Mouse (Mus musculus): Measurements from ENCODE around the gene Ap3b2.
A peak's percentile ranks its signal among the peaks of the same experiment; 100 is the strongest.
"Not testable (repeated sequence)": the region's sequence is repeated elsewhere in the genome, so short reads cannot be mapped to it uniquely, and the experiment has no call there.

Gene Ap3b2

DNA sequence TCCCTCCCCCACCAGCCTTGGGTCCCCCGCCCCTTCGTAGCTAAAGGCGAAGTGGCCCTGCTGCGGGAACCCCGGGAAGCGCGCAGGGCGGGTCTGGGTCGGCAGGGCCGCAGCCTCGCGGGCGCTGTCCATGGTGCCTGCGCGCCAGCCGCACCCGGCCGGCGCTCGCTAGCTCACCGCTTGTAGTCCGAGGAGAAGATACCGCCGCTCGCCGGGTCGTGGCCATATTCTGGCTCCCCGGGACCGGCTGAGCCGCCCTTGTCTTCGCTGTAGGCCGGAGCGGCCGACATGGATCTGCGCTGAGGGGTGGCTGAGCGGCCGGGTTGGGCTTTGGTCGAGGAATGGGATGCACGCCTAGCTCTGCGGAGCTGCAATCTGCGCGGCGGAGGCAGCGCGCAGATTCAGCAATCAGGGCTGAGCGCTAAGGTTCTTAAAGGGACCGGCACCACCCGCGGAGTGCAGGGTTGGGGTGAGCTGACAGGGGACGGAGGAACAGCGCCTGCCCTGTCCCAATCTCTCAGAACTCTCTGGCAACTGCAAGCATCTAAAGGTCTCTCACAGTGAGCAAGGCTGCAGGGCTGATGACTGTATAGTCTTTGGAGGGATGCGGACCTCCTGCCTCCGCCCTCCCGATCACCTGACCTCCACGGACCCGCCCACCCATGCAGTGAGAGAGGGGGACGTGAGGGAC lies at the start of gene Ap3b2:
Gene Ap3b2, minus strand, starts transcription at position 595 of the 691 bp plus-strand sequence.
- DNase-seq (ENCODE audit: low read depth, low spot score) = peak; percentile 26

DNA sequence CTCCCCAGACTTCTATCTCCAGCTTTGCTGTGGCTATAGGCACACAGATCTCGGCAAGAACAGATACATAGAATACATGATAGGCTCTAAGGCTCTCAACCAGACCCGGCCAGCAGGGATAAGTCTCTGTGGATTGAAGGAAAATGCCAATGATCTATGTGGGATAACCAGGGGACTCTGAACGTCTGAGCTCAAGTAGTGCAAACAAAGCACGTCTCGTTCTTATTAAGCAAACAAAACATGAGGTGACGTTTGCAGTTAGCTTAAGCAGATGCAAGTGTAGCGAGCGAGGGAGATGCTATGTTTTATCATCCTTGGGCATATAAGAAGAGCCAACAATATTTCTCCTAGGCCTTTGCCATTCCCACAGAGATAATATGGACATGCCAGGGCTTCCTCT lies 49.2 kb upstream of the Ap3b2 start:
- DNase-seq (ENCODE audit: low read depth, low spot score) = no peak

DNA sequence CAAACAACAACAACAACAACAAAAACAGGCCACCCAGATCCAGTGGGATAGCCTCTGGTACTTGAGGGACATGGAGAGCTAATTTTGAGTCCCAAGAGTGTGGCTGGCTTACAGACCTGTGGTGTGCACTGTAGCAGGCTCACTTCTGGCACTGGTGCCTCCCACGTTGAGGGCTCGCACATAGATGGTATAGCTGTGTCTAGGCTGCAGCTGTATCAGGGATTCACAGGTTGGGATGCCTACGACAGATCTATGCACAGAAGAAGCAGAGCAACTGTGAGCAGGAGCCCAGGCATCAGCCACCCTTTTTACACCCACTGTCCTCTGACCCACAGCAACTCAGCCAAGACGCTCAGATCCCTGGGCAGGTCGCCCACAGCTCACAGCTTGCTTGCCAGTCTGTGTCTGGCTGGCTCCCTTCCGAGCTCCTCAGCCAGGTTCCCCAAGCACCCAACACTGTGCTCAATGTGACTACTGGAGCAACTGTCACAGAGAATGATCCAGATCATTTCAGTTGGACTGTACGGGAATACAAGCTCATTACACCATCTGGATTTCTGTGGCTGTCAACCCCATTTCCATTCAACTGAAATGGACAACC lies 48.3 kb upstream of the Ap3b2 start:
- peak; percentile 91 for DNase-seq (ENCODE audit: low read depth, low spot score)

DNA sequence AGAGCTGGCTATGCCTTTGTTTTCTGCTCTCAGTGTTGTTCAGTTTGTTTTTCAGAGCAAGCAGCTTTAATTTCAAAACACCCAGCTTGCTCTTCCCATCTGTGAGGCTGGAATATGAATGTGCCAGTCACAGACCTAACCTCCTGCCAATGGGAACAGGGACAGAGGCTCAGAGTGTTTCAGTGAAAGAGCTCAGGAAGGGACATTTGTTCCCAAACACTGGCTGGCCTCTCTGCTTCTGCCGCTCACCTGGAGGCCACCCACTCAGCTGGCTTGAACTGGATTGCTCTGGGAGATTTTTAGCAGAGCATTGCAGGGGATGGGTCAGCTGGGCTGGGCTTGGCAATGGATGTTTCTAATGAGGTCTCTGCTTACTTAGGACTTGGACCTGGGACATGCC lies 47.3 kb upstream of the Ap3b2 start:
- no peak for DNase-seq (ENCODE audit: low read depth, low spot score)

DNA sequence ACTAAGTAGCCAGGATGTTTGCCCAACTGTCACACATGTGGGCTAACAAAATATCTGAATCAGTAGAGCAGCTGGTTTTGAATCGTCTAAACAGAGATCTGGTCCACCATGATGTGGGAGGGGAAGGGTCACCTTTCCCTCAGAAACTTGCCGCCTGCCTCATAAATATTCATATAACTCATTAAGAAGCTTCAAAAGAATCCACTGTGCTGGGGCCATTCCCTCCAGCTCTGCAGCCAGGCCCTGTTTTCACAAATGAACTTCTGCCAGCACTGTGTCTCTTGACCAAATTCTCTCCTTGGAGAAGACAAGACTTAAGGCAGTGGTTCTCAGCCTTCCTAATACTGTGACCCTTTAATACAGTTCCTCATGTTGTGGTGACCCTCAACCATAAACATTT lies 45.8 kb upstream of the Ap3b2 start:
- no peak for DNase-seq (ENCODE audit: low read depth, low spot score)

DNA sequence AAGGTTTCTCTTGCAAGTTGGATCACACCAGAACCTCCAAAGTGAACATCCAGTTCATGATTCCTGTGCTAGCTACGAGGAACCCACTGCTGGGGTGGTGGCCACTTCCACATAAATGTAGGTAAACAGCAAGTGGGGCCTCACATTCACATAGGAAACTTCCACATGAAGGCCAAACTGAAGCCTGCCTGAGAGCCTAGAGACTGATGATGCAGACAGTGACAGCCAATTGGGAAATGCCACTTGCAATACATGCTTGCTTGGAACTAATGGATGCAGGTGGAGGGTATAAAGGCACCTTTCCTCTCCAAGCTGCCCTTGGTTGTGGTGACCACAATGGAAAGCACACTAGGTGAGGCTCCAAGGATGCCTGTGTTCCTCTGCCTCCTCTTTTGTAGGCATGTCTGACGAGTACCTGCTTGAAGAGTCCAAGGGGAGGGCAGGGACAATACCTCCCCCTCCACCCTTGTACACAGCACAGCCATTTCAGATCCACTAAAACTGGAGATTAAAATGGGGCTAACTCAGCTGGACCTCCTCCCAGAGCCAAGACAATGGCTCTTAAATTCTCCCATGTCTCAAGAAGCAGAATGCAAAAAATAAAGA lies 44.4 kb upstream of the Ap3b2 start:
- DNase-seq (ENCODE audit: low read depth, low spot score) = no peak

DNA sequence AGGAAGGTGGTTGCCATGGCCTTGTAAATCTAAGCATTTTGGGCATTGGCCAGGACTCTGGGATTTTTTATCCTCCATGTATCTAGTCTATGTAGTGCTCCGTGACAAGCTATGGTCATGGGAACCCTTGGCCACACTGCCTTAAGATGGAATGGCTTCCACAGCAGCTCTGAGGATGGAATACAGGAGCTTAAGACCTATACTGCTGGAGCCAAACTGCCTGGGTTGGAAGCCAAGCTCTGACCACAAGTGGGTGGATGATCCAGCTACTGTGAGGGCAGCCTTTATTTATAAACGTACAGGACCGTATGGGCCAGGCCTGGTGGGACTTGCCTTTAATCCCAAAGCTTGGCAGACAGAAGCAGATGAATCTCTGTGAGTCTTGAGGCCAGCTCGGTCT lies 42.8 kb upstream of the Ap3b2 start:
- DNase-seq (ENCODE audit: low read depth, low spot score) = no peak

DNA sequence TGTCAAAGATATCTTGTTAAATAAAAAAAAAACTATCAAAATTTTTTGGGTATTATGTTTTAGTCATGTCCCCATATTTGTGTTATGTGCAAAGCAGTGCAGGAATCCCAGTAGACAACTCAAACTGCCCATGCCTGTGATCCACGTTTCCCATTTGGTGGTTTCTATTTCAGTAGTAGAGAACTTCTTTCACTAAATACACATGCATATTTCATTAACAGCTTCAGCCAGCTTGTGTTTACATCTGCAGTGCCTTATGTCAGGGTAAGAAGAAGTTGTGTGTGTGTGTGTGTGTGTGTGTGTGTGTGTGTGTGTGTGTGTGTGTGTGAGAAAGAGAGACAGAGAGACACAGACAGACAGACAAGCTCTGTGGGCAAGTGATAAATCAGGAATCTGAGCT lies 37.7 kb upstream of the Ap3b2 start:
- DNase-seq (ENCODE audit: low read depth, low spot score) = no peak

DNA sequence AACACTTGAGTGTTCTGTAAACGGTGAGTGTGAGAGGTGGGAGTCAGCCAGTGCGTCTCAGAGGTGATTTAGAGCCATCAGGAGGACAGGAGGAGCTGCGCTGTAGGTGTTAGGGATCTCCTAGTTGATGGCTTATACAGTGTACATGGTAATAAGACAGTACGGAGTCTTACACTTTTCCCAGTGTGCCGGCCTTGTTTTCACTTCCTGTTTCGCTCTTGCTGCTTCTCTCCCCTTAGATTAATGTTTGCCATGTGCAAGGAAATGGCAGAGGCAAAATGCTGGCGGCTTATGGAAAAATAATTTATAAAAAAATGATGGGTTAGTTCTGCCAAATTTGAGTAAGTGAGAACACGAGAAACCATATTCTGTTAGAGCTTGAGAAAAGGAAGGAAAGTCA lies 35.2 kb upstream of the Ap3b2 start:
- no peak for DNase-seq (ENCODE audit: low read depth, low spot score)

DNA sequence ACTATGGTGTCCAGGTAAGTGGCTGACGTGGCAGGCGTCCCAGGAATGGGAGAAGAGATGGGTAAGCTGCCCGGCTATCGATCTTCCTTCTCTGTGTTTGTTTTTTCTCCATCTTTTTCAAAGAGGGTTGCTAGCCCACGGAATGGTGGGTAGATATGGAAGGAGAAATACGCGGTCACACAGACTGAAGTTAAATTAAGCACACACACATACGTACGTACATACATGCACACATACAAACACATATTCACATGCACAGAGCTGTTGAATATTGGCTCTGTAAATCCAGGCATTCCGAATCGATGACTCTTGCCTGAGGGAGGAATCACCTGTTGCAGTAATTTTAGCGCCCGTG lies 29.9 kb upstream of the Ap3b2 start:
- no peak for DNase-seq (ENCODE audit: low read depth, low spot score)

DNA sequence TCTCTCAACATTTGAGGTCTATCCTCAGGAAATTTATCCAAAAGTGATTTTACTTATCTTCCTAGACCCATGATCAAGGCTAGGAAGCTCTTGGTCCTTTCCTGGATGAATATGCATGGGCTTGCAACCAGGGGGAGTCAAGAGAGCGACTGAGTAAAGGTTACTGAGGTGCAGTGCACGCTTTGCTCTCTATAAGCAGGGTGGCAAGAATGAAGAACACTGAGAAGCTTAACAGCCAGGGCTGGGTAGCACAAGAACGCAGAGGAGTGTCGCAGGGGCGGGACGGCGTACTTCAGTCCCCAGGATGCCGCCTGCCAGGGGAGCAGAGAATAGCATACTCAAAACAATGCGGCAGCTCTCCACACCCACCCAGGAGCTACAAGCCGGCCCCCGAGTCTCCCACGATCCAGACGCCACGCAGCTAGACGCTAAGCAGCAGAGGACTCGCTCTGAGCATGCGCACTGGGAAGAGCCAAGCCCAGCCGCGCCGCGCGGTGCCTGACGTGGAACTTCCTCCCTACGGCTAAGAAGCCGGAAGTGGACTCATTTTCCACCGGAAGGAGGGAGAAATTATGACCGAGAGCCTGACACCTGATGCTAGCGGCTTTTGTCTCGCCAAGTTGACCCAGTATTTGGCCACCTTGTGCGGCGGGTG lies 29.4 kb upstream of the Ap3b2 start:
- peak; percentile 96 for DNase-seq (ENCODE audit: low read depth, low spot score)

DNA sequence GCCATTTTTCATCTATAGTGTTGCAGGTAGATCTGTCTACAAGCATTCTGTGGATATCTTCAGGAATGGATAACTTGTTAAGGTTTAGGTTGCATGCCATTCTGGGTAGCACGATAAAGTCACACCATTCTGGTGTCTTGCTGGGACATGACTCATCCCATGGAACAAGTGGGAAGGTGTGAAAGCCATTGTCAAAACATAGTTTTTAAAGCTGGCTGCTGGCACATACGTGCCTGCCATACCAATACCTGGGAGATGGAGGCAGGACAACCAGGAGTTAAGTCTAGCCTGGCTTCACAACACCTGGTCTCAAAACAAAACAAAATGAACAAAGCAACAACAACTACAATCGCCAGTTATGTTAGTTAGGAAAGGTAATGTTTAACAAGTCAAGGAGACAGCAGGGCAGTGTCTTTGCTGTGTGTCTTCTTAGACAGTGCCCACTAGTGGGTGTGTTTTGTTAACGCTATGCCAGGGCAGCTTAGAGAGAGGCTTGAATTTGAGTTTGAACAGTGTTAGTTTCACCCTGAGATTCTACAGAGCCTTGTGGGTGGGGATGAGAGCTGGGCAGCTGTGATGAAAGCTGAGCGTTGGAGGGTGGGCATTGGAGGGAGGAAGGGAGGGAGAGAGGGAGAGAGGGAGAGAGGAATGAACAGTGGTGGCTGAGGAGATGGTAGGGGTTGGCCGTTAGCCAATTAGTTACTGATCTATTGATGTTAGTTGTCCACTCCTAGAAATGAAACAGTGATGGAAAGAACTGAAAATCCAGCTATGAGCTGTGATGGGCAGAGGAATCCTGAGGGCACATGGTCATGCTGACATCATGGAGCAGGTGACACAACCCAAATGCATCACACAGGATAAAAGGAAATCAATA lies 22.7 kb upstream of the Ap3b2 start:
- DNase-seq (ENCODE audit: low read depth, low spot score) = no peak

DNA sequence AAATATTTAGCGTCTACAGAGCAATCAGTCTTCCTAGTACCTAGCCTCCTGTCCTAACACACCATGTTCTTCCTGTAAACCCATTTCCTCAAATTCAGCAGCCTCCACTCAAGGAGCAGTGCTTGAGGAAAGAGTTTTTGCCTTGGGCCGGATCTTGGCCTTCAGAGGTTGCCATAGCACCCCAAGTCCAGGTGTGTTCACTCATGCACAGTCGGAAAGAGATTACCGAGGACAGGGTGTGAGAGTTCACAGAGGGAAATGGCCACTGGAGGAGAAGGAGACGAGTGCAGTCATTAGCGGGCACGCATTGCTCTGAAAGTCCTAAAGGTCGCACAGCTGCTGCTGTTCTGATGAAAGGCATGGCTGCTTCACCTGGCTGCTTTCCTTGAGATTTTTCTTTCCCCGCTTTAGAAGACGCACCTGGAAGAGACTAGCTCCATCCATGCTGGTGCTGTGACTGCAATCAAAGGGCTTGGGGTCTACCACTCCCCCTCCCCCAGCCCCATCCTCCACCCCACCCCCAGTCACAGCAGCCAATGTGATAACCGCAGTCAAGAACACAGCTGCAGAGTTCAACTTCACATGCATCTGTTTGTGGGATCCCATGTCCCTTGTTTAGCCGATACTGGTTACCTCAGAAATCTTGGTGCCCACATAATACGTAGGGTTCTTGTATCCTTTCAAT lies 21.3 kb upstream of the Ap3b2 start:
- DNase-seq (ENCODE audit: low read depth, low spot score) = no peak

DNA sequence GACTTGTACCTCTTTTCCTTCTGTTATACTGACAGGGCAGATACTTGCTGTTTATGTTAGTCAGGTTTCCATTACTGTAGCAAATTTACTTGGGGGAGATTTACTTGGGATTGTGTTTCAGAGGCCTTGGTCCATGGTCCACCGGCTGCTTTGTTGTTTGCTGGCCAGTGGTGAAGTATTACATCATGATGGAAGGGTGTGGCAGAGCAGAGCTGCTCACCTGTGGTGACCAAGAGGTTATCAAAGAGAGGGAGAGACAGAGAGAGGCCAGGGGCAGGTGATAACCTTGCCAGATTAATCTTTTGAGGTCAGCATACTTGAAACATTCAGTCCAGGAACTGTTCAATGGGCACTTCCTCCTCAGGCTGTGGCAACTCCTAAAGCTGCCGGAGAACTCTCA lies 7.3 kb upstream of the Ap3b2 start:
- DNase-seq (ENCODE audit: low read depth, low spot score) = no peak

DNA sequence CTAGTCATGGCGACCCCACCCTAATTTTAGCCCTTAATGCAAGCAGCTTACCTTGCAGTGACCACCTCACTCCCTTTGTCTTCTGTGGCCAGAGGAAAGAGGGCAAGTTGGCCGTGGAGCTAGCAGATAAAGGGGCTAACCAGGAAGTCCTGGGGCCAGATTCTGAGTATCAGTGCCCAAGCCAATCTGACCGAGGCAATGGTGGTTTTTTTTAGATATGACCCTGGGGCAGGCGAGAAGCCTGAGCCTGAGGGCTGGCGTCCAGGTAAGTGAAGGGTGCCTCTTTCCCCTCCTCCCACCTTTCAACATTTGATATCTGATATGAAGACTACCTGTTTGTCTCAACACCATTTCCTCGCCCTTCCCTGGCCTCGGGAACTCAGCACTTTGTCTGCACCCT lies 4.5 kb upstream of the Ap3b2 start, which contains the start of gene BC048679:
Gene BC048679, minus strand, starts transcription at position 101 of the 400 bp plus-strand sequence.
- no peak for DNase-seq (ENCODE audit: low read depth, low spot score)

DNA sequence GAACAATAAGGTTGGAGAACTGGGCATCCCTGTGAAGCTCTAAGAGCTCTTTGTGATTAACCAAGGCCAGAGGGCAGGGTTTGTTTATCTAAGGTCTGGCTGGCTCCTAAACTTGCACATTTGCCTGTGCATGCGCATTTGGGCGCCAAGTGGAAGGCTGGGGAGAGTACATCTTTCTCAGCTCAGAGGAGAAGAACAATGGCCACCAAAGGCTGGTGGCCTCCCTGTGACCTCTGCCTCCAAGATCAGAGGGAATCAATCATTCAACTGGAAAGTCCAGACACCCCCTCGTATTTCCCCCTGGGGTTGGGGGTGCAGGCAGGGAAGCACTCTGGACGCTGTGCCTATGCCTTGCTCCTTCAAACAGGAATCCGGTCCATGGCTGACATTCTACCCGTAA lies 3.4 kb upstream of the Ap3b2 start:
- DNase-seq (ENCODE audit: low read depth, low spot score) = no peak

DNA sequence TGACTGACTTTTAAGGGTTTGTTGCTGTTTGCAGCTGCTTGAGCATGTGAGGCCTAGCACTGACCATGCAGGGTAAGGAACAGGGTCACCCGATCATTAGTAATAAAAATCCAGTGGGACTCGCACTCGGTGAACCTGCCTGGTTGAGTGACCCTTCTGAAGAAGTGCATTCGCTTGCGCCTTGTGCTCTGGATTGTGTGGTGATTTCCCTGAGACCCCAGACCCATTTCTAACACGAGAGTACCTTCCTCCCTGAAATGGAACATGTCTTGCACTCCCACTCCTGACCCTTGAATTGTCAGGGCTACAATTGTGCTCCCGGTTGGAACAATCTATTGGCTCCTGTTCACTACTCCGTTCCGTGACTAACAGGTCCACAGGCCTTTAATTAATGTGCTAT lies 1.1 kb downstream of the Ap3b2 start:
- no peak for DNase-seq (ENCODE audit: low read depth, low spot score)

DNA sequence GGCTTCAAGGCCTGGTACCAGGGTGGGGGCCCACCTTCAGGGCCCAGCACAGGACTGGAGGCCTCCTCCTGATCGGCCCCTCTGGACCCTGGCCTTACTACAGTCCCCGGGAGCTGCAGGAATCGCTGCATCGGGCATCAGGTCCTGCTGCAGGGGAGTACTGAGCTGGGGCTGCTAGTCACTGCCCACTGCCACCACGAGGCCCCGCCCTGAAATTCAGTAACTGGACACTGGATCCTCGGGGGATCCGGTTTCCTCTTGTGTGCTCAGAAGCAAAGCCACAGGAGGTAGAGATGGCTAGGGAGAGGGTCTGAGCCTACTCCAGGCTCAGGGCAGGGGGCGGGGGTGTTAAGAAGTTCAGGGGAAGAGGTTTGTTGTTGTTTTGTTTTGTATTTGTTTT lies 4.1 kb downstream of the Ap3b2 start:
- no peak for DNase-seq (ENCODE audit: low read depth, low spot score)

DNA sequence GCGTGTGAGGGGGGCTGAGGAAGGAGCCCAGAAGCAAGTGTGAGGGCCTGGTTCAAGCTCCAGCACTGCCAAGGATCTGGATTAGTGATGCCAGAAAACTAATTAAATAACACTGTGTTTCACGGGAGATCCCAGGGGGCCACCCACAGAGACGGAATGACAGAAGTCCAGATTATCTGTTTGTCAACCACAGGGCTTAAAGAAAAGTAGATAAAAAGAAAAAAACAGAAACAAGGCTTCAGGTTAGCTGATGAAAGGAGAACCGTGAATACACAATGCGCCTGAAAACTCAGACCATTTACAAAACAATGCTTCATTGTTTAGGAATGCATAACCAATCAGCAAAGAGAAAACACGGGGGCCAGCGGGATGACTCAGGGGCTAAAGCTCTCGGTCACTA lies 12.9 kb downstream of the Ap3b2 start:
- no peak for DNase-seq (ENCODE audit: low read depth, low spot score)

DNA sequence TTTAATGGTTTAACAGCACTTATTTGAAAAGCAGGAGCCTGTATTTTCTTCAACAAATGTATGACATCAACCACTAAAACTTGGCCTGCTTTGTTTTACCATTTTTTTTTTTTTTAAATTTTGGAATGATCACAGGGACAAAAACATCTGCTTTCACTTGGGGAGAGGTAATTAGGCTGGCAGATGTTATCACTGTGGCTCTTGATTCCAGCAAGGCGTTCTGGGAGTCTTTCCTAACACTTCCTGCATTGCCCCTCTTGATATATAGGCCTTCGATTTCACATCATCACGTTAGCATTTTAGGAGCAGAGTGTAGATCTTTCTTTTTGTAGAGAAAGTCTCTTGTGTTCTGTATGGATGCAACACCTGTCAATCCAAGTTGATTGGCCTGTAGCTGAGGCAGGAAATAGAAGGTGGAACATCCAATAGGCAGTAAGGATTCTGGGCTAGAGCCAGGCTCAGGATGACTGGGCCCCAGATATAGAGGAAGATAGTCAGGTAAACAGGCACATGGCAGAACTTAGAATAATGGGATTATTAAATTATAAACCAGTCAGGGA lies 14.1 kb downstream of the Ap3b2 start:
- peak; percentile 25 for DNase-seq (ENCODE audit: low read depth, low spot score)

DNA sequence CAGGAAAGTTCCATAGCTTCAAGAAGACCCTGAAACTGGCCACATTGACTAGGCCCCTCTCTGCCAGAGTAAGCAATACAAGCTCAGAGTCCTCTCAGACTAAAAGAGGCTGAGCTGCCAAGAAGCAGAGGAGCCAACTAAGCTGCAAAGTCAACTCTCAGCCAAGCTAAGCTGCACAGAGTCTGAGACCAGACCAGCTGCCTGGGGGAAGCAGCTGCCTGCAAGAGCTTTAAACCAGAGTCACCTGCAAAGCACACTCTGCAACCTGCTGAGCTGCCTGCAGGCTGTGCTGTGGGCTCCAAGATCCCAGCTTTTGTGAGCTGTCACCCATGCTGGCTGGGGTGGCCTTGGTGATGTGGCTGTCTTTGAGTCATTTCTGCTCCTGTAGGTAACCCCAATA lies 15.5 kb downstream of the Ap3b2 start:
- not testable (repeated sequence) for DNase-seq (ENCODE audit: low read depth, low spot score)

Data from skeletal muscle tissue, adult 2 months (tissue).